Mouse (Mus musculus) fibroblast of lung, adult 2 months (primary cell): ENCODE measurements around the gene Lhfpl5.

Source experiments
- DNase-seq: peaks from one replicate; pipeline ENCODE4 v3.0.0-alpha.2; 2011; ENCODE audit warnings: low read depth

The Lhfpl5 gene

DNA sequence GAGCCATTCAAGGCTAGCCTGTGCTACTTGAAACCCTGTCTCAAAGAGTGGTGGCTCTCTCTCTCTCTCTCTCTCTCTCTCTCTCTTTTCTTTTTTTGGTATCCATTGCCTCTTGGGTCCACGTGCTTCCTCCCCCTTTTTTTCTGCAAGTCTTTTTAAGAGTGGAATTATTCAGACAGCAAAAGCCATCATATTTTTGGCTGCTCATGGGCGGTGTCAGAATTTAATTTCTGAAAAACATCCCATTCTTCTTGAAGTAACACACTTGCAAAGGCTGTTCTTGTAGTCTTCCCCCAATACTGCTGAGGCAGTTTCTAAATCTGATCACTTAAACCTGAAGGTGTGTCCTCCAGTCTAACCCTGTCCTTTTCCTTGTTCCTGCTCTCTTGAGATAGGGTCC lies 51.5 kb downstream of the Lhfpl5 start:
- DNase-seq, result no peak

DNA sequence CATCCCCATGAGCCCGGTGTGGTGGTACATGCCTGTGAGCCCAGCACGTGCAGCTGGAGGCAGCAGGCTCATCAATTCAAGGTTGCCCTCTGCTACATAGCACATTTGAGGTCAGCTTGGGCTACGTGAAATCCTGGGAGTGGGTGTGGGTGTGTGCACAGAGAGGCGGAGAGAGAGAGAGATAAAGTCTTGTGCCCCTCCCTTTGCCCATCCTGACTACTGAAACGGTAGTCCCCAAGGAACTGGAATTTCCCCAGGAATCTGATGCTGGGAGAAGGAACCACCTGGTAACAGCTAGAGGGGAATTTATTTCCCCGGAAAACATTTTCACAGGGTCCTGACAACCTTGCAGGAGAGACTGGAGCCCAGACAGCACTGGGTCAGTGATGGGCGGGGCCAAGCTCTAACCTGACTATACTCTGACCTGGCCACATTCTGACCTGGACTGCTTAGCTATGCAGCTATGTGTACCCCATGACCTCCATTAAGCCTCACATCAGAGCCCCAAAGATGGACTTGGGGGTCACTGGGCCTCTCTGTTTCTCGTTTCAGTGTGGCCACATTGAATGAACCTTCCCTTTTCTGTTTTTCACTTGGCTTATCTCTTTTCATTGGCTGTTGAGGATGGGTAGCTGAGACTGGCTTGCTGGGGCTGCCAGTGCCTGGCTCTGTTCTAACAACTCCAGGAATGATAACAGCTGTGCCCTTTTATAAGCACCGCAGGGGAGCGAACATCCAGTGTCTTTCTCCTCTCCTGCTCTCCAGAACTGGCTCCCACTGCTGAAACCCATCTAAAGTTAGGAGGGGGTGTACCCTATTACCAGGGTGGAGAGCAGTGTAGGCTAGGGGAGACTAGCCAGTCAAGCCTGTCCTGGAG lies 53.0 kb downstream of the Lhfpl5 start:
- no peak for DNase-seq

DNA sequence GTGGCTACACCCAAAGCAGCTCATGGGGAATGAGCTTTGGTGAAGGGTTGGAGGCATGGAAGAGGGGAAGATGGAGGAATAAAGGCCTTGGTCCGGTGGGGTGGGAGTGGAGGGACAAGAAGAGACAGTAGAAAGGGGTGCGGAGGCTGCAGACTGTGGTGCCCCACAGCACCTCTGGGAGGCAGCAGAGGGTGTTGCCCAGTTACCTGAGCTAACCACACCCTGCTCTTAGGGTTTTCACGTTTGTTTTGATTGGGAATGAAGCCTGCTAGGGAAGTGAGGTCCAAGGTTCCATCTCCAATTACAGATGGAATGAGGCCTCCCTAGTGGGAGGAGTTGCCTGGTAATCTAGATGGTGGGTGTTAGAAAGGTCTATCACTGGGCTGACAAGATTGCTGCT lies 53.7 kb downstream of the Lhfpl5 start:
- DNase-seq, result no peak
